Mouse (Mus musculus) liver, adult (tissue): ENCODE results near the gene C1qtnf1.

Experiments
- GATA4 ChIP-seq: IDR thresholded peaks from 2 replicates; pipeline ENCODE4 v1.6.1; 2014; ENCODE audit warnings: mild to moderate bottlenecking, low read length; ENCODE audit not compliant: insufficient replicate concordance

C1qtnf1 gene

GRCm38 (mm10) chr11:118407318-118407910 is 20.6 kb upstream of the C1qtnf1 start:
- no peak for TF ChIP-seq GATA4

GRCm38 (mm10) chr11:118408051-118408740 is 19.8 kb upstream of the C1qtnf1 start:
- TF ChIP-seq GATA4, result no peak

- TF ChIP-seq GATA4, result no peak
Measured at GRCm38 (mm10) chr11:118409106-118410072, 18.6 kb upstream of the C1qtnf1 start.

DNA sequence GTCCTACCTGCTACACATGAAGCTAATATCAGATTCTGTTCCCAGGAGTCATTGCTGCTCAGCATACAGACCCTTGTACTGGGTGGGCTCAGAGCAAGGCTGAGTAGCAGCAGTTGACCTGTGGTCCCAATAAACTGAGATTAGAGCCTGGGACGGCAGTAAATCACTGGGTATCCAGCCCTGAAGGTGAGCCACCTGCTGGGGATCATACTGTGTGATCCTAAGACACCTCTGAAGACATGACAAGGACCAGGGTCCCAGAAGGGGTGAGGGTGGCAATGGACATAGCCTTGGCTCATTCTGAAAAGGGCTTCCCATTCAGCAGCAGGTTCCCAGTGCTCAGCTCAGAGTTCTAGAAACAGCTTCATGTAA is 17.9 kb upstream of the C1qtnf1 start:
- no peak for TF ChIP-seq GATA4

GRCm38 (mm10) chr11:118410479-118410878 is 17.5 kb upstream of the C1qtnf1 start:
- TF ChIP-seq GATA4, result no peak

GRCm38 (mm10) chr11:118411271-118411670 is 16.7 kb upstream of the C1qtnf1 start:
- TF ChIP-seq GATA4, result no peak

DNA sequence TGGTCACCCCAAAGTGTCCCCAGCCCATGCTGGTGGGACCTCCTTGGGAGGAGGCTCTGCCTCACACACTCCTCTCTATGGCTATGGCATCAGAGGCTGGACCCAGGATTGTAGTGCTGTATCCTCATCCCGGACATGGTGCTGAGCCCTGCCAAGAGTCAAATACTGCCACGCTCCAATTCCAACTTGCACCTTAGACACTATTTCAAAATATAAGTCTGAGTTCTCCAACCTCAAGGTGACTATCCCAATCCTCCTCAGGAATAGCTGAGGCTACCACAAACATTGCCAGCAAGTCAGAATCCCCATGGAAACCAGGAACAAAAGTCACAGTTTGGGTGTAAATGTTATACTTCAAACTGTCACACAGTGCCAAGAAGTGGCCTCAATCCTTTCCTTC is 15.4 kb upstream of the C1qtnf1 start:
- no peak for TF ChIP-seq GATA4

GRCm38 (mm10) chr11:118413055-118413454 is 14.9 kb upstream of the C1qtnf1 start:
- TF ChIP-seq GATA4, result no peak

- no peak for TF ChIP-seq GATA4
Measured at GRCm38 (mm10) chr11:118414270-118414669, 13.7 kb upstream of the C1qtnf1 start.

DNA sequence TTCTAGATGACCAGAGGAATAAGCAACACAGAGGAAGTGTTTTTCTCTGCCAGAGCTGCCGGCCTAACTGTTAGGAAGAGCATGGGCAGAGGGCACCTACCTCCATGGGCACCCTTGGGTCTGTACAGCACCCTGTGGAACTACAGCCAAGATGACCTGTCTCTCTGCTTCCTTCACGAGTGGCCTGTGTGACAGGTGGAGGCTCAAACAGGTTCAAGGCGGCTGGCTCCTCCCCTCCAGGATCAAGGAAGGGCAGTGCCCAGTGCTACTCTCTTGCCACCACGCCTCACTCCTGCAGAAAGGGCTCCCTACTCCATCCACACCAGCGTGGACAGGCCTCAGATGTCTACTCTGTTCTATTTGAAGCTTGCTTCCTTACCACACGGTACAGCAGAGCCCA is 12.4 kb upstream of the C1qtnf1 start:
- TF ChIP-seq GATA4, result no peak

- TF ChIP-seq GATA4, result no peak
Measured at GRCm38 (mm10) chr11:118416046-118416445, 12.0 kb upstream of the C1qtnf1 start.

DNA sequence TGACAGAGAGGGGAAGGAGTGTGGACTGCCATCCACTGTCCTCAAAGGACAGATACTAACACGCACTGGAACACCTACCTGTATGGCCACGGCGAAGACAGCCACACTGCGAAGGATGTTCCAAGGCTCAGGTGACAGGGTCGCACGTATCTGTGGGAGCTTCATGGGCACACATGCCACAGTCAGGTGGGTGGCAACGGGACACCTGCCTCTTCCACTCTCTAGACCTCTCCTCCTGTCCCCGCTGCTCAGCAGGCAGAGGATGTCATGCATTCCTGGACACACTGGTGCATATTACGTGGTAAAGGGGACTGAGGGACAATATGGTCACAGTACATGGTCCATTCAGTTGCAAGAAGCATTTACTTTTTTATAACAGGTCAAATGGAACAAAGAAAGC is 10.5 kb upstream of the C1qtnf1 start:
- TF ChIP-seq GATA4, result no peak

DNA sequence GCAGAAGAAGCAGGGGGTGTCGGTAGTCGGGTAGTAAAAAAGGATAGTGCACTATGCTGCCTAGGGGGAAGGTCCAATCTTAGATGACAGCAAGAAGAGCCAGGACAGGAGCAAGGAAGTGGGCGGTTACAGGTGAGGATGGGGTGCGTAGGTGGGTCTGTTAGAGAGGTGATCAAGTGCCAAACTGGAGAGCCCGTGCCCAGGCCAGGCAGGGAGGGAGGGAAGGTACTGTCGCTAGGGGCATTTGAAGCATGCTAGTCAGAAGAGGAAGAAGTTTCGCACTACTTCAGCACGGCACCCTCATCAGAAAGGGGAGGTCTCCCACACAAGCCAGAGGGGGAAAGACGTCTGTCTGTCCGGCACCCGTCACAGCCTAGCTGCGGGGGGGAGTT is 9.6 kb upstream of the C1qtnf1 start:
- no peak for TF ChIP-seq GATA4

- no peak for TF ChIP-seq GATA4
Measured at GRCm38 (mm10) chr11:118418834-118419504, 9.0 kb upstream of the C1qtnf1 start, which contains the start of gene Cant1. Gene Cant1, minus strand, starts transcription at chr11:118419086.

DNA sequence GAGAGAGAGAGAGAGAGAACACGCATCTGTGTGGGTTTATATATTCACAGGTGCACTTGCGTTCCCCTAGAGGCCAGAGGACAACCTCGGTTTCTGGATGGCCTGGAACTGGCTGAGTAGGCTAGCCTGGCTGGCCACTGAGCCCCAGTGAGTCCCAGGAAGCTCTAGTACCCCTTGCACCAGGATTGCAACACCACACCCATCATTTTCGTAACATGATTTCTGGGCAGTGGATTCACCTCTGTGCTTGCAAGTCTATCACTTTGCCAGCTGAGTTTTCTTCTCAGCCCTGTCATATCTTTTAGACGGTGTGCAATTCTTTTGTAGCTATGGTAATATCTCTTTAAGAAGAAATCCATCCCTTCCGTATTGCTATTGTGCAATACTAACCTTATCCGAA is 7.7 kb upstream of the C1qtnf1 start:
- TF ChIP-seq GATA4, result no peak
